Mouse (Mus musculus) embryonic fibroblast, embryonic 13.5 days (primary cell): ENCODE measurements around the gene Cd300e.

Experiments used
- CTCF ChIP-seq: IDR thresholded peaks from 2 replicates; pipeline ENCODE4 v1.5.1; 2011; ENCODE audit warnings: mild to moderate bottlenecking, control low read depth, low read length, moderate library complexity, borderline replicate concordance; ENCODE audit not compliant: insufficient read depth
- POLR2A ChIP-seq: IDR thresholded peaks from 2 replicates; pipeline ENCODE4 v1.6.1; 2011; ENCODE audit warnings: low read depth, mild to moderate bottlenecking, control low read depth, low read length, moderate library complexity

GRCm38 (mm10) chr11:115071015-115071551 is 9.1 kb upstream of the Cd300e start:
- TF ChIP-seq CTCF (no peak), POLR2A (no peak)
